Mouse (Mus musculus): ENCODE results near the gene Tmem203. TPM values are rescaled to one million over a fixed set of nuclear protein-coding genes. Genes with fewer than 3 reads are reported as not detected.

The Tmem203 gene
- 16.4 and 19.7 TPM in 2 replicates for polyA plus RNA-seq (2015; fragmentation: Nextera tagmentation; extraction: Ambion mirVana)

DNA sequence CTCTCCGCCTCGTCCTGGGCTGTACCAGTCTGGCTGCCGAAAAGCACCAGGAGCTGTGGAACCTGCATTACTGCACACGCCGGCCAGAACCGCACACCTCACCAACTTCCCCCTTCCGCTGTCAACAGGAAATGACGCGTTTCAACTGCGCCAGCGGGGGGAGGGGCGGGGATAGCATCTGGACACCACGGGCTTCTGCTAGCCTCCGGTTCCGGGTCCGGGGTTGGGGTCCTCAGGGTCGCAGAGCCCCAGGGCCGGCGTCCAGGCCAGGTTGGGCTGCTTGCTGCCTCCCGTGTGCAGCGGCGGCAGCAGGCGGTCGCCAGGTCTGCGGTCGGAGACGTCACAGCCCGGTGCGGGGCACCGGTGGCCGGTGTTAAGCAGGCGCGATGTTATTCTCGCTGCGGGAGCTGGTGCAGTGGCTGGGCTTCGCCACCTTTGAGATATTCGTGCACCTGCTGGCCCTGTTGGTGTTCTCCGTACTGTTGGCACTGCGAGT lies at the start of gene Tmem203:
Tmem203 (plus strand) TSS at position 156 of the 496 bp plus-strand sequence.
- peak within 1 kb of the TSS; percentile 87 for H3K9ac ChIP-seq (replicated peaks)
- WGBS, result under 1% methylated on average over 39 of the region's 39 CpGs
- H3K9me3 ChIP-seq, result no peaks in the 10 kb centered on the region
- H3K4me3 ChIP-seq, result peak within 1 kb of the TSS; percentile 88
- peaks cover 24% of the 10 kb centered on the region for H3K4me1 ChIP-seq
- peak within 1 kb of the TSS; percentile 98 for H3K4me2 ChIP-seq (replicated peaks)
- no peaks in the 10 kb centered on the region for H3K27me3 ChIP-seq
- H3K27ac ChIP-seq (replicated peaks), result peak within 1 kb of the TSS; percentile 84
- H3K36me3 ChIP-seq, result peaks cover under 1% of the 10 kb centered on the region; the same call in 1 of the 2 replicates
- ATAC-seq (replicated peaks), result peak; percentile 92

- ATAC-seq (replicated peaks), result no peak
- Histone ChIP-seq H3K4me1 (peaks cover 27% of the 10 kb centered on the region), H3K4me3 (no peak overlapping the region), H3K27ac (replicated peaks) (no peak overlapping the region), H3K27me3 (no peaks in the 10 kb centered on the region), H3K36me3 (peaks cover 40% of the 10 kb centered on the region), H3K9me3 (no peaks in the 10 kb centered on the region), H3K9ac (replicated peaks) (no peak overlapping the region), H3K4me2 (replicated peaks) (no peak overlapping the region)
- 76% methylated on average over 1 of the region's 1 CpGs for WGBS
Measured at GRCm38 (mm10) chr2:25207593-25207992, 47.6 kb upstream of the Tmem203 start.

DNA sequence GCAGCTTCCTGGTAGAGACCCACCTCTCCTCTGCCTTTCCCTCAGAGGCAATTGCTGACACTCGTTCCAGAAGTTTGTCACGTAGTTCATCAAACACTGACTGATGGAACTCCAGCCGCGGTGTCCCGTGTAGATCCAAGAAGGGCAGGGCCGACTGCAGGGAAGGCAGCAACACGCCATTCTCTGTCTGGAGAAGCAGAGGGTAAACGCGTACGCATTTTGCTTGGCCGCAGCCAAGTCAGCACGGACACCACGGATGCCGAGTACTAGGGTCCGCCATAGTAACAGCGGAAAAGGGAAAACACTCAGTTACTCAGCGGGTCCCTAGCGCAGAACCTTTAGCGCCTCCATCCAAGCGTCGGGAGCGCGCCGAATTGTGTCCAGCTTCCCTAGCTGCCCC lies 44.6 kb upstream of the Tmem203 start:
- peak overlapping the region; percentile 61 for H3K4me3 ChIP-seq
- peaks cover 12% of the 10 kb centered on the region for H3K36me3 ChIP-seq
- peak overlapping the region; percentile 78 for H3K9ac ChIP-seq (replicated peaks)
- peak overlapping the region; percentile 81 for H3K27ac ChIP-seq (replicated peaks)
- peak; percentile 47 for ATAC-seq (replicated peaks)
- peak overlapping the region; percentile 64 for H3K4me2 ChIP-seq (replicated peaks)
- H3K9me3 ChIP-seq, result no peaks in the 10 kb centered on the region
- H3K27me3 ChIP-seq, result no peaks in the 10 kb centered on the region
- under 1% methylated on average over 24 of the region's 24 CpGs for WGBS
- H3K4me1 ChIP-seq, result peaks cover 27% of the 10 kb centered on the region

- peak within 1 kb of the TSS; percentile 64 for H3K4me2 ChIP-seq (replicated peaks)
- under 1% methylated on average over 44 of the region's 44 CpGs for WGBS
- H3K9me3 ChIP-seq, result no peaks in the 10 kb centered on the region
- no peaks in the 10 kb centered on the region for H3K27me3 ChIP-seq
- H3K9ac ChIP-seq (replicated peaks), result peak within 1 kb of the TSS; percentile 78
- H3K4me1 ChIP-seq, result peaks cover 27% of the 10 kb centered on the region
- peak within 1 kb of the TSS; percentile 81 for H3K27ac ChIP-seq (replicated peaks)
- peak within 1 kb of the TSS; percentile 61 for H3K4me3 ChIP-seq
- peak; percentile 91 for ATAC-seq (replicated peaks)
- H3K36me3 ChIP-seq, result peaks cover 7% of the 10 kb centered on the region; the same call in 1 of the 2 replicates
Measured at GRCm38 (mm10) chr2:25211121-25211670, 44.0 kb upstream of the Tmem203 start, which contains the start of gene Nelfb. Gene Nelfb (minus strand): TSS chr2:25211489.

GRCm38 (mm10) chr2:25213266-25213865 lies 41.9 kb upstream of the Tmem203 start:
- WGBS, result 70% methylated on average over 23 of the region's 23 CpGs
- ATAC-seq (replicated peaks), result no peak
- no peak overlapping the region for H3K4me3 ChIP-seq
- peaks cover 25% of the 10 kb centered on the region for H3K4me1 ChIP-seq
- no peaks in the 10 kb centered on the region for H3K27me3 ChIP-seq
- H3K9me3 ChIP-seq, result no peaks in the 10 kb centered on the region
- no peak overlapping the region for H3K4me2 ChIP-seq (replicated peaks)
- no peaks in the 10 kb centered on the region for H3K36me3 ChIP-seq
- H3K27ac ChIP-seq (replicated peaks), result no peak overlapping the region
- no peak overlapping the region for H3K9ac ChIP-seq (replicated peaks)

- Histone ChIP-seq H3K4me3 (no peak within 1 kb of the TSS), H3K27me3 (no peaks in the 10 kb centered on the region), H3K4me1 (peaks cover 15% of the 10 kb centered on the region), H3K9ac (replicated peaks) (no peak within 1 kb of the TSS), H3K9me3 (no peaks in the 10 kb centered on the region), H3K27ac (replicated peaks) (no peak within 1 kb of the TSS), H3K36me3 (no peaks in the 10 kb centered on the region), H3K4me2 (replicated peaks) (no peak within 1 kb of the TSS)
- WGBS, result 64% methylated on average over 3 of the region's 3 CpGs
- no peak for ATAC-seq (replicated peaks)
Measured at GRCm38 (mm10) chr2:25214444-25214843, 40.8 kb upstream of the Tmem203 start, which contains the start of gene Stpg3. Gene Stpg3 (minus strand): TSS chr2:25214637.

DNA sequence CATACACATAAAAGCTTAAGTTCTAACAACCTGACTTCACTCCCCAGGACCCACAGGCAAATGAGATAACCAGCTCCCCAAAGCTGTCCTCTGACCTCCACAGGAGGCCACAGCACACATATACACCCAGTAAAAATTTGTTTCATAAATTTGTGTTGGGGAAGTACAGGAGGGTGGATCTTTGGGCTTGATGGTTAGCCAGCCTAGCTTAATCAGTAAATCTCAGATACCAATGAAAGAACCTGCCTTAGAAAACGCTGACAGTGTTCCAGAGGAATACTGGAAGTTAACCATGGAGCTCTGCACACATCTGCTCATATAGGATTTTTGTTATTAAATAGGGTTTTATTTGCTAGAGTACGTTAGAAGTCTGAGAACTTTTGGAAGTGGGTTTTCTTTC lies 37.6 kb upstream of the Tmem203 start:
- H3K4me1 ChIP-seq, result no peaks in the 10 kb centered on the region
- H3K36me3 ChIP-seq, result peaks cover 4% of the 10 kb centered on the region; the same call in 1 of the 2 replicates
- H3K27me3 ChIP-seq, result no peaks in the 10 kb centered on the region
- H3K9ac ChIP-seq (replicated peaks), result no peak overlapping the region
- H3K9me3 ChIP-seq, result no peaks in the 10 kb centered on the region
- H3K4me2 ChIP-seq (replicated peaks), result no peak overlapping the region
- H3K27ac ChIP-seq (replicated peaks), result no peak overlapping the region
- ATAC-seq (replicated peaks), result no peak
- no peak overlapping the region for H3K4me3 ChIP-seq
- WGBS, result 65% methylated on average over 2 of the region's 2 CpGs

GRCm38 (mm10) chr2:25218445-25218844 lies 36.8 kb upstream of the Tmem203 start, which contains the start of gene Fam166a:
Gene Fam166a (plus strand): TSS chr2:25218745.
- H3K4me3 ChIP-seq, result no peak within 1 kb of the TSS
- H3K4me2 ChIP-seq (replicated peaks), result no peak within 1 kb of the TSS
- peaks cover 4% of the 10 kb centered on the region; the same call in 1 of the 2 replicates for H3K36me3 ChIP-seq
- H3K9ac ChIP-seq (replicated peaks), result no peak within 1 kb of the TSS
- no peak for ATAC-seq (replicated peaks)
- H3K27ac ChIP-seq (replicated peaks), result no peak within 1 kb of the TSS
- H3K4me1 ChIP-seq, result peaks cover 4% of the 10 kb centered on the region
- no peaks in the 10 kb centered on the region for H3K9me3 ChIP-seq
- no peaks in the 10 kb centered on the region for H3K27me3 ChIP-seq

- peaks cover 17% of the 10 kb centered on the region for H3K4me1 ChIP-seq
- no peak for ATAC-seq (replicated peaks)
- no peaks in the 10 kb centered on the region for H3K9me3 ChIP-seq
- no peak overlapping the region for H3K9ac ChIP-seq (replicated peaks)
- 78% methylated on average over 5 of the region's 5 CpGs for WGBS
- no peak overlapping the region for H3K27ac ChIP-seq (replicated peaks)
- no peak overlapping the region for H3K4me2 ChIP-seq (replicated peaks)
- peaks cover 4% of the 10 kb centered on the region; the same call in 1 of the 2 replicates for H3K36me3 ChIP-seq
- H3K4me3 ChIP-seq, result no peak overlapping the region
- H3K27me3 ChIP-seq, result no peaks in the 10 kb centered on the region
Measured at GRCm38 (mm10) chr2:25221331-25221772, 33.9 kb upstream of the Tmem203 start.

DNA sequence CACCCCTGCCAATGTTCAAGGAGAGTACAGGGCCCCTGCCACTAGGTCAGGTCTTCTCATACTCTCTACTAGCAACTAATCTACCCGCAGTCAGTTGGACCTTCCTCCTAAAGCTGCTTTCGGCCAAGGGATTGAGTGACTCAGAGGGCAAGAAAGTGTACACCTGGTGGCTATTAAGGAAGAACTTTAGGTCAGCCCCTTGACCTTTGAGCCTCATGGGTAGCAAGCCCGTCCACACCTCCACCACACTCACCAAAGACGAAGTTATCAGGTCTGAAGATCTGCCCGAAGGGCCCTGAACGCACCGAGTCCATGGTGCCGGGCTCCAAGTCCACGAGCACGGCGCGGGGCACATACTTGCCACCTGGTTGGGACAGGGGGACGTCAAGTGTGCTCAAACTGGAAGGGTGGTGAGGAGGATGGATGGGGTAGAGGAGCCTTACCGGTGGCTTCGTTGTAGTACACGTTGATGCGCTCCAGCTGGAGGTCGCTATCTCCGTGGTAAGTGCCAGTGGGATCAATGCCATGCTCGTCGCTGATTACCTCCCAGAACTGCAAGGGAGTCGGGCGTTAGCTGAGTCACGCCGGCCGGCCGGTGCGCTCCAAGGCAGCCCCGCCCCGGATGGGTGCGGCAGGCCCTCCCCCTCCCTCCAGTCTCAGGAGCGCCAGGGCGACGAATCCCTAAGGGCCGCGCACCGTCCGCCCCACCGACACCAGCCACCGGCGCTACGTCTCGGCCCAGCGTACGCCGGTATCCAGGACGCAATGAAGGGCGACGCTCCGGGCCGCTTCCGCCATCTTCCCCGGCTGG lies 31.4 kb upstream of the Tmem203 start:
- Histone ChIP-seq H3K36me3 (peaks cover 4% of the 10 kb centered on the region; the same call in 1 of the 2 replicates), H3K9ac (replicated peaks) (peak overlapping the region; percentile 69), H3K9me3 (no peaks in the 10 kb centered on the region), H3K4me3 (peak overlapping the region; percentile 69), H3K4me1 (peaks cover 24% of the 10 kb centered on the region), H3K27ac (replicated peaks) (peak overlapping the region; percentile 90), H3K4me2 (replicated peaks) (peak overlapping the region; percentile 81), H3K27me3 (no peaks in the 10 kb centered on the region)
- ATAC-seq (replicated peaks), result no peak
- 3% methylated on average over 52 of the region's 53 CpGs for WGBS

GRCm38 (mm10) chr2:25224492-25224765 lies 30.8 kb upstream of the Tmem203 start, which contains the start of gene Tubb4b:
Gene Tubb4b (minus strand): TSS chr2:25224702.
- Histone ChIP-seq H3K9ac (replicated peaks) (peak within 1 kb of the TSS; percentile 69), H3K4me2 (replicated peaks) (peak within 1 kb of the TSS; percentile 81), H3K27me3 (no peaks in the 10 kb centered on the region), H3K27ac (replicated peaks) (peak within 1 kb of the TSS; percentile 99), H3K9me3 (no peaks in the 10 kb centered on the region), H3K36me3 (peaks cover 4% of the 10 kb centered on the region; the same call in 1 of the 2 replicates), H3K4me3 (peak within 1 kb of the TSS; percentile 69), H3K4me1 (peaks cover 25% of the 10 kb centered on the region)
- ATAC-seq (replicated peaks), result no peak
- under 1% methylated on average over 17 of the region's 17 CpGs for WGBS
